Mouse (Mus musculus): Measurements from ENCODE around the gene Gys2. TPM values are rescaled to one million over a fixed set of nuclear protein-coding genes. Genes with fewer than 3 reads are reported as not detected.

The Gys2 gene
- total RNA-seq, 2 experiments from 2014 or later: not detected

DNA sequence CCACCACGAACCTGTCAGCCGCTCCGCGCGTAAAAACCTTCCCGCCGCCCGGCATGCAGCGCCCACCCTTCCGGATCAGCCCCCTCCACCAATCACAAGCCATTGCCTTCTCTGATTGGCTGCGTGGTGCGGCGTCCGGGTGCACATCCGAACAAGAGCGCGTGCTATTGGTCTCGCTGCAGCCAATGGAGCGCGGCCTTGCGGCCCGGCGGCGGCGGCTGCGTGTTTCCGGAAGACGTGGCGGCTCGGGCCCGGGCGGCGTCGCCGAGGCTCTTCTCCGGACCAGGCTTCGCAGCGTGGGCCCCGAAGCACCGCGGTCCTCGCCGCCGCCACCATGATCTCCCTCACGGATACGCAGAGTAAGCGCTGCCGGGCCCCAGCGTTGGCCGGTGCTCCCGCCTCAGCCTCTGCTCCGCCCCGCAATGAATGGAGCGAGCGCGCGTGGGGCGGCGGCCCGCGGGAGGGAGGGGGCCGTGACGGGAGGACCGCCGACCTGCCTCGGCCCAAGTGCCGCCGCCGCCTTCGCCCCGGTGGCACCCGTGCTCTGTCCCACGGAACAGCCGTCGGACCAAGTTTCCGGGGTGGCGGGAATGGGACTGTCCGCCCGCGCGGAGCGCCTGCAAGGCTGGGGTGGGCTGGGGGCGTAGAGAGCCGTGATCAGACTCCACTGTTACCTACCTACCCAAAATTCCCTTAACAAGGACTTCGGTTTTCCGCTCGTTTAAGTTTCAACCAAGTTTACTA is 85.7 kb downstream of the Gys2 start, which contains the start of the genes Recql and Golt1b:
Recql (minus strand) TSS at position 77 of the 744 bp plus-strand sequence.
Golt1b (plus strand) TSS at position 211 of the 744 bp plus-strand sequence.
- peak within 1 kb of the TSS; percentile 71 for H3K4me3 ChIP-seq
- TF ChIP-seq CTCF (IDR thresholded peaks at IDR 0.05): no peak
- intact Hi-C loops (cut with DNase I): loop anchor here (2.0 kb wide), 2 partner anchors 40 to 132 kb away; no protein-coding TSS in a partner anchor
- peak; percentile 99 for DNase-seq (ENCODE audit: extremely low spot score in 1 of 2, low spot score in 2 of 2)
- peak within 1 kb of the TSS; percentile 81 for H3K27ac ChIP-seq

DNA sequence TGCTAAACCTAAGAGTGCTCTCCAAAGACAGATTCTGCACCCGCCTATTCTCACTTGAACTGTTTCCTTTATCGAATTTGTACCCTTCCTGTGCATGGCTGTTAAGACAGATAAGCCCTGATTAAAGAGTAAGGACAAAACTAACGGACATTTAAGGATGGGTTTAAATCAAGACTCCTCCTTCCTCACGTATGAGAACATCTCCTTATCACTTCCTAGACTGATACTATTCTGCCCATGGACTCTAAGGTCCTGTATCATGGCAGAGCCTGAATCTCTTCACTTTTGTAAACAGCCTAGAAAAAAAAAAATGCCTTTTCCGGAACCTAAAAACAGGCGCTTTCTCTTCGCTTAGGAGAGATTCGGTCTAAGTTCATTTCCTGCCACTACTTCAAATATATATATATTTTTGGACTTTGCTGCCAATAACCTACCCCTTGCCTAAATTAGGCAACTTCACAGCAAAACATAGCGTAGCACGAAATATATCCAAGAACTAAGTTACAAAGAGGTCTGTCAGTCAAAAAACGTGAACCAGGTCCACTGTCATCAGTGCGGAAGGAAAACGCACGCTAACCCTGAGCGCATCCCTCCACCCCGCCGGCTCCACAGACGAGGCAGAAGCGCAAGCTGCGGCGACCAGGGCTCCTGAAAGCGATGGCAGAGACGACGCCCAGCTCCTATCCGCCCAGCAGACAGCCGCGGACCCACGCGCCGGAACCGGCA is 86.5 kb downstream of the Gys2 start:
- DNase-seq (ENCODE audit: extremely low spot score in 1 of 2, low spot score in 2 of 2): no peak
- H3K4me3 ChIP-seq: peak overlapping the region; percentile 71
- TF ChIP-seq CTCF (IDR thresholded peaks at IDR 0.05): no peak
- H3K27ac ChIP-seq: peak overlapping the region; percentile 71
- intact Hi-C loops (cut with DNase I): loop anchor here (2.0 kb wide), 2 partner anchors 40 to 132 kb away; no protein-coding TSS in a partner anchor

DNA sequence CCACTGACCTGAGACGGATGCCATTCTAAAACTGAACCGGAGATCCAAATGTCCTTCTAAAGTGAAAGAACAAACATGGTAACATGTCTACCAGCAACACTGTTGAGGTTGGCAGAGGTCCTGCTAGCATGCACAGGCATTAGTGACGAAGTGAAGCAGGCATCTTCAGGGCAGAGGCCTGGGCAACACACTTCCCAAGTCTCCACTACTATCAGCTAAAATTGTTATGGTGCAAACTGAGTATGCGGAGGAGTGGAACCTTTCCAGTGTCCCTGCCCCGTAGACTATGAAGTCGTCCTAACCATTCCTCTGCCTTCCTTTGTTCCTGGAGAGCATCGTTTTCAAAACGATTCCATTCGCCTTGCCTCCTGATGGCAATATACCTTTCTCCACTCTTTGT is 88.4 kb downstream of the Gys2 start:
- Histone ChIP-seq H3K4me3 (no peak overlapping the region), H3K27ac (no peak overlapping the region)
- no peak for TF ChIP-seq CTCF (IDR thresholded peaks at IDR 0.05)
- intact Hi-C loops (cut with DNase I): no loop called here
- DNase-seq (ENCODE audit: extremely low spot score in 1 of 2, low spot score in 2 of 2): no peak

DNA sequence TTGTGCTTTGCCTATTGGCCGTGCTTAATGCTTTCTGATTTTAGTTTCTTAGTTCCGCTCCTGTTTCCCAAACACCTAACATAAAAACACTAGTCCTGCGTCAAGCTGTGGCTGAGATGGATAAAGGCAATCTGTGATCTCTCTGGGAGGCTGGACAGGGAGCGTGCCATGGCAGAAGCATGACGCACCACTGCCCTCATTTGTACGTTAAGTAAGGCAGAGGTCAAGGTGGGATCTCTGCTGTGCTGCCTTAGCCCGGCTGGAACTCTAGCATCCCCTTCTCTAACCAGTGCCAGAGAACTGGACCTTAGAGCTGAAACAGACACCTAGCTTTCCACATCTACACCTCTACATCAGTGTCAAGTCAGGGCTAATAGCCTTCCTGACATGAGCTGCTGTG is 91.3 kb downstream of the Gys2 start:
- intact Hi-C loops (cut with DNase I): no loop called here
- no peak for DNase-seq (ENCODE audit: extremely low spot score in 1 of 2, low spot score in 2 of 2)
- TF ChIP-seq CTCF (IDR thresholded peaks at IDR 0.05): no peak
- Histone ChIP-seq H3K27ac (no peak overlapping the region), H3K4me3 (no peak overlapping the region)

DNA sequence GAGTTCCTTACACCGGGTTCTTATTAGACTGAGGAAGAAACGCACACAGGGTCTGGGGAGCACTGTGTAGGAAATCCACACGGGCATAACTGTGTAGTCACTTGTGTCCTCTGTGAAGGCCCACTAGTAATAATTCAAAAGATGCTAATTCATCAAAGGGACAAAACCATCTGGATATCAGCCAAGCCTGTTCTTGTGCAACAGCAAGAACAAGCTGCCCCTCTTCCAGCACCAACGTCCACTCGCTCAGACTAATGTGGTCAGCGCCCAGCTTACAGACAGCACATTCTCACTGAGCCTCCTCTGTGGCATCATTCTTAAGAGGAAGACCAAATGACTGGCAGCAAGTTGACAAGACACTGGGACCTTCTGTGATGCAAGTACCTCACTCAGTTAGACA is 92.9 kb downstream of the Gys2 start:
- DNase-seq (ENCODE audit: extremely low spot score in 1 of 2, low spot score in 2 of 2): no peak
- TF ChIP-seq CTCF (IDR thresholded peaks at IDR 0.05): no peak
- Histone ChIP-seq H3K4me3 (no peak overlapping the region), H3K27ac (no peak overlapping the region)
- intact Hi-C loops (cut with DNase I): no loop called here

DNA sequence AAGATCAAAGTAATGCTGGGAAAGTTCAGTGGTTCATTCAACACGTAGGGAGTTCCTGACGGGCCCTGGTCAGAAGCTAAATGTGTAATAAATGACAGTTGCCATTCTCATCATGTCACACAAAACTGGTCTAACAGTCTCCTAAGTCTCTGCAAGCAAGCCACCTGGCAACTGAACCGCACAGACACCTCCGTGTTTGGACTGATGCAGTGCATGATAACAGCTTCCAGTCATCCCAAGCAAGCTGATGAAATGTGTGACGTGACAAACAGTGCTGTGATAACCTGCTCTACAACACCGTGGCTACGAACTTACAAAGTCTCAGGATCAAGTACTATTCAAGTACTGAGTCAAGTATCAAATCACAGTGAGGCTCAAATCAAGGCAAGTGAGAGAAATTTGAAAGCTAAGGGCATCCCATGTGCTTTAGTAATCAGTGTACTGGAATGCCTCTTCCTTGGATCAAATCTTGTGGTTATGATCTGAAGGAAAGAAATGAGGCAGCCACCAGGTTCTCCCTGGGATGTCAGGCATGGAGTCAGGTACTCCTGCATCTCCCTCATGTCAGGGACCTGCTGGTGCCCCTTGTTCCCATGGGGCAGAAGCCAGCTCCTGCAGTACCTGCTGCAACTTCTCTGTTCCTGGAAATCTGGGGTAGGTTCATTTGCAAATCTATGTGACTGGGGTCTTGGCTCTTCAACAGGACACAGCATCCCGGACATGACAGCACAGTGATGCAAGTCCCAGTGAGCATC is 94.2 kb downstream of the Gys2 start:
- intact Hi-C loops (cut with DNase I): no loop called here
- Histone ChIP-seq H3K4me3 (no peak overlapping the region), H3K27ac (no peak overlapping the region)
- no peak for DNase-seq (ENCODE audit: extremely low spot score in 1 of 2, low spot score in 2 of 2)
- no peak for TF ChIP-seq CTCF (IDR thresholded peaks at IDR 0.05)

DNA sequence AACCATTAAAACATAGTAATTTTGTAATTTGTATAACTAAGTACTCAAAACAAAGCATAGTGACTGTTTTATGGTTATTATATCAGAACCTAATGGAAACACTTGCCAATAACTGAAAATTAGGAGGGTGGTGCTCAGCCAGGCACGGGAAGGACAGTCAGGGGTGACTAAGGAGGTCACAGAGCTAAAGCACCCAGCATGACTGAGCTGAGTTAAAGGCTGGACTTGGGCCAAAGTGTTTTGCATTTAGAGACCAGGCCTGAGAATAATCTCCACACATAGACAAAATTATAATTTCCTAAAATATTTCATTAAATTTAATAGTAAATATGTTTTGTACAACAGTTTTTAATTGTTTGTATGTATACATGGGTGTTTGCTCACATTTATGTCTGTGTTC is 95.8 kb downstream of the Gys2 start:
- intact Hi-C loops (cut with DNase I): no loop called here
- Histone ChIP-seq H3K4me3 (no peak overlapping the region), H3K27ac (no peak overlapping the region)
- no peak for TF ChIP-seq CTCF (IDR thresholded peaks at IDR 0.05)
- DNase-seq (ENCODE audit: extremely low spot score in 1 of 2, low spot score in 2 of 2): no peak

Other genes with a start within 250 kb of the Gys2 start
- gene Iapp, start 174.7 kb downstream of the Gys2 start, total RNA-seq (2021): not detected
- not detected for gene Slco1a5, start 150.1 kb downstream of the Gys2 start, total RNA-seq (2021)
- gene Pyroxd1, start 127.5 kb downstream of the Gys2 start, total RNA-seq (2021): 10 to 100 TPM; 14.9 to 16.0 TPM
- gene Recql, start 86.0 kb downstream of the Gys2 start, total RNA-seq (2021): 10 to 100 TPM; 21.9 to 24.5 TPM
- 10 to 100 TPM; 34.5 to 37.3 TPM for gene Golt1b, start 85.9 kb downstream of the Gys2 start, total RNA-seq (2021)
- 1 to 10 TPM; 2.1 to 4.0 TPM for gene Spx, start 59.7 kb downstream of the Gys2 start, total RNA-seq (2021)
- 100 to 1,000 TPM; 818 to 835 TPM for gene Ldhb, start 34.8 kb upstream of the Gys2 start, total RNA-seq (2021)
- gene Kcnj8, start 98.5 kb upstream of the Gys2 start, total RNA-seq (2021): 1 to 10 TPM; 1.9 to 2.4 TPM
- gene Abcc9, start 229.2 kb upstream of the Gys2 start, total RNA-seq (2021): 1 to 10 TPM; 4.0 to 4.7 TPM

All from left cerebral cortex, adult 2 months (tissue).